Mouse (Mus musculus) limb, embryonic 14.5 days (tissue): ENCODE results near the gene Grid2ip. TPM values are rescaled to one million over a fixed set of nuclear protein-coding genes. Genes with fewer than 3 reads are reported as not detected.

Experiments
- ATAC-seq: fragments of 200-750 bp; cut with Nextera tagmentation; 2 replicates; pipeline ENCODE4 v1.8.0; 2017; ENCODE audit warnings: low read depth, moderate number of reproducible peaks, moderate TSS enrichment; ENCODE audit not compliant: low FRiP score
- DNase-seq: peaks from one replicate; pipeline ENCODE4 v3.0.0-alpha.2; 2015; ENCODE audit warnings: low spot score
- H3K27ac ChIP-seq: fragments of 300-500 bp; sonication (generic); replicated peaks from 2 replicates; pipeline ENCODE4 v1.5.1; 2014; ENCODE audit warnings: low read depth, mild to moderate bottlenecking, low read length, moderate library complexity, mixed read lengths
- H3K27me3 ChIP-seq: fragments of 300-500 bp; sonication (generic); 2 replicates; pipeline ENCODE4 v1.6.1; 2014; ENCODE audit warnings: low read length, mixed read lengths; ENCODE audit not compliant: control insufficient read depth, insufficient read depth
- H3K36me3 ChIP-seq: fragments of 300-500 bp; sonication (generic); 2 replicates; pipeline ENCODE4 v1.6.1; 2014; ENCODE audit warnings: mild to moderate bottlenecking, low read length, moderate library complexity, mixed read lengths; ENCODE audit not compliant: control insufficient read depth, insufficient read depth
- H3K4me1 ChIP-seq: fragments of 300-500 bp; sonication (generic); 2 replicates; pipeline ENCODE4 v1.6.1; 2014; ENCODE audit warnings: antibody characterized with exemption, low read length, mixed read lengths; ENCODE audit not compliant: control insufficient read depth, insufficient read depth
- H3K4me2 ChIP-seq: fragments of 300-500 bp; sonication (generic); replicated peaks from 2 replicates; pipeline ENCODE4 v1.6.1; 2014; ENCODE audit warnings: low read depth, mild to moderate bottlenecking, low read length, moderate library complexity; ENCODE audit not compliant: severe bottlenecking
- H3K4me3 ChIP-seq: fragments of 300-500 bp; sonication (generic); replicated peaks from 2 replicates; pipeline ENCODE4 v1.5.1; 2014; ENCODE audit warnings: low read length
- H3K9ac ChIP-seq: fragments of 300-500 bp; sonication (generic); 2 replicates; pipeline ENCODE4 v1.6.1; 2014; ENCODE audit warnings: mild to moderate bottlenecking, low read depth, low read length, moderate library complexity; ENCODE audit not compliant: severe bottlenecking
- H3K9me3 ChIP-seq: fragments of 300-500 bp; sonication (generic); 2 replicates; pipeline ENCODE4 v1.6.1; 2016; ENCODE audit warnings: low read length; ENCODE audit not compliant: control insufficient read depth
- POLR2A ChIP-seq: fragments of 200-500 bp; IDR thresholded peaks from 2 replicates; pipeline ENCODE4 v1.8.0; 2012; ENCODE audit warnings: inconsistent platforms, mild to moderate bottlenecking, moderate library complexity, borderline replicate concordance; ENCODE audit not compliant: insufficient read depth, insufficient read length; ENCODE audit errors: extremely low read depth
- WGBS: fragments of 180-500 bp; shearing (Covaris S2); extraction: QIAGEN DNeasy Blood & Tissue Kit; methylation state at CpG from one replicate; pipeline ENCODE4 v1.1.7; 2014; 5-methylcytosine and 5-hydroxymethylcytosine counted together
- polyA plus RNA-seq, 2 experiments: library from polyadenylated mRNA; depleted of rRNA in 1 of 2; stranded (reverse) in 1 of 2; unstranded in 1 of 2; fragments of >200 nt; fragmentation: Nextera tagmentation in 1 of 2; extraction: Ambion mirVana in 1 of 2; gene quantifications; 2 replicates each; pipeline versions ENCODE4 v1.2.1 to v1.2.3; 2012 to 2014

Grid2ip gene
- polyA plus RNA-seq, 2 experiments = 0.89 to 1.5 TPM

DNA sequence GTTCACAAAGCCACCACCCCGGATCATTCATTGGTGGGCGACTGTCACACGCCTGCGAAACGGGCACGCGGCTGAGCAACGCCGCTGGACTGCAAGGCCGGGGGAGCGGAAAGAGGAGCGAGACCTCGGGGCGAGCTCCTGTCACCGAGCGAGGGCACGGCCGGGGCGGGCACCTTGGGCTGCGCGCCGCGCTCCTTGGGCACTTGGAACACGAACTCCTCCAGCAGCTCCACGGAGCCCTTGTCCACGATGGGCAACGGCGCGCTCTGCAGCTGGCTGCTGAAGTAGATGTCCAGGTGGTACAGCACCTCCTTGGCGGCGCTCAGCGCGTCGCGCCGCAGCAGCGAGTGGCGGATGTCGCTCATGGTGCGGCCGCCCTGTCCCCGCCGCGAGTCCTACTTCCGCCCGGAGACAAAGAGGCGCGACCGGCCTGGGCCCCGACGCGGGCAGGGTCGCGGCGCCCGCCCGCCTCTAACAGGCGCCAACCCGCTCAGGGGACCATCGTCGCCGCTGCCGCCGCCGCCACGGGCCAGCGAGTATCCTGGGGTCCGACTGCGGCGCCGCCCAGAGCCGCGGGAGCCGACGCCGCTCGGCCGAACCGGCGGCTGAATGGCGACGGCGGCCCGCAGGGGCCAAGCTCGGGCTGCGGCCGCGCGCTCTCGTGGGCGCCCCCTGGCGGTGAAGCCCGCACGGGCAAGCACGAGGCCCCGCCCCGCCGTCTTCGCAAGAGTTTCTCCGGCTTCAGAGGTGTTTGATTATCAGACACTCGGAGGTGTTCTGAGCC is 42.2 kb upstream of the Grid2ip start, which contains the start of gene E130309D02Rik:
E130309D02Rik (minus strand) TSS at position 631 of the 784 bp plus-strand sequence.
- H3K4me3 ChIP-seq = peak within 1 kb of the TSS; percentile 88
- H3K4me1 ChIP-seq = peaks cover 10% of the 10 kb centered on the region
- TF ChIP-seq POLR2A = peak; percentile 82; the same call in 1 of the 2 replicates
- peak within 1 kb of the TSS; percentile 52 for H3K4me2 ChIP-seq
- H3K27me3 ChIP-seq = no peaks in the 10 kb centered on the region
- under 1% methylated on average over 84 of the region's 101 CpGs for WGBS
- peak; percentile 57 for DNase-seq
- peak; percentile 88 for ATAC-seq
- H3K9me3 ChIP-seq = no peaks in the 10 kb centered on the region
- H3K9ac ChIP-seq = peak within 1 kb of the TSS; percentile 93
- peak within 1 kb of the TSS; percentile 86 for H3K27ac ChIP-seq
- peaks cover 67% of the 10 kb centered on the region for H3K36me3 ChIP-seq

DNA sequence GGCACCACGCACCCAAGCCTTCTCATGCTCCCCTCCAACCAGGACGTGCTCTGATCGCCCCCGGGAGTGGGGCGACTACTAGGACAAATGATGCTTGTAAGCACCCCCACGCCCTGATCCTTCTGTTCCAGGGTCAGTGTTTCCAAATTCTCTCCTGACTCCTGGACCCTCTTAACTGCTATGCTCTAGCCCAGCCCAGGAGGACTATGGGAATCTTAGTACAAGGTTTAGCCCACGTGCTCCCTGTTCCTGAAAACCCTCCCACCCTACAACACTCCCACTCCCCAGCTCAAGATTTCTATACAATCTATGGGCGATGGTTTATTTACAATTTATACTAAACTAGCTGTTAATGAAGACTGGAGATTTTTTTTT is 41.6 kb upstream of the Grid2ip start:
- peak overlapping the region; percentile 52 for H3K4me2 ChIP-seq
- WGBS = 16% methylated on average over 8 of the region's 8 CpGs
- H3K9ac ChIP-seq = peak overlapping the region; percentile 93
- DNase-seq = no peak
- peak overlapping the region; percentile 88 for H3K4me3 ChIP-seq
- H3K27ac ChIP-seq = no peak overlapping the region
- peaks cover 67% of the 10 kb centered on the region for H3K36me3 ChIP-seq
- peaks cover 10% of the 10 kb centered on the region for H3K4me1 ChIP-seq
- ATAC-seq = peak; percentile 35; the same call in 1 of the 2 replicates
- H3K27me3 ChIP-seq = no peaks in the 10 kb centered on the region
- no peaks in the 10 kb centered on the region for H3K9me3 ChIP-seq
- no peak for TF ChIP-seq POLR2A

DNA sequence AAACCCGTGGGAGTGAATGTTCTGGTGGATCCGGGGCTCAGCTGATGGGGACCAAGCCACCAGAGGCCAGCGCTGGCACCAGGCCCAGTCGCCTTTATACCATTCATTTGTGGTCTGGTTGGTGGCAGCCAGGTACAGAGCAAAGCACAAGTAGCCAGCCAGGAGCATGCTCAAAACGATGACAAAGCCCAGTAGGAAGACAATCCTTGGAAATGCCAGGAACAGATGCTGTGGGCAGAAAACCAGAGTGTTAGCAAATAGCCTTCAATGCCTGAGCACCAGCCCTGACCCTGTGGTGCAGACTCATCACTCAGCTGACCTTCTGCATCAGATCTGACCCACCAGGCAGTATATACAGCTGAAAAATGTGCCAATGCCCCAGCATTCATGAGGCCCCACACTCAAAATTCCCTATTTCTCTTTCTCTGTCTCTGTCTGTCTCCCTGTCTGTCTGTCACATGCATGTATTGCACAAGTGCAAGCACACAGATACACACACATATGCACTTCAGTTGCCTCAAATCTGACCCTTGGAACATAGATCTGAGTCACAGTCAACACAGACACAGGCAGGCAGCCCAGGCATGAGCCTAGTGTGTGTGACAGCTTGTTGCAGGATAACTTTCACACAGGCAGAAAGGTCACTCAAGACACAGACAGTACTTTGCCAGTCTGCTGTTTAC is 40.4 kb upstream of the Grid2ip start:
- ATAC-seq (no peak), DNase-seq (no peak)
- H3K27ac ChIP-seq = no peak overlapping the region
- H3K36me3 ChIP-seq = peaks cover 64% of the 10 kb centered on the region
- H3K9me3 ChIP-seq = no peaks in the 10 kb centered on the region
- no peak overlapping the region for H3K4me3 ChIP-seq
- H3K27me3 ChIP-seq = no peaks in the 10 kb centered on the region
- H3K9ac ChIP-seq = no peak overlapping the region
- TF ChIP-seq POLR2A = no peak
- WGBS = 93% methylated on average over 5 of the region's 5 CpGs
- H3K4me1 ChIP-seq = peaks cover 10% of the 10 kb centered on the region
- no peak overlapping the region for H3K4me2 ChIP-seq

DNA sequence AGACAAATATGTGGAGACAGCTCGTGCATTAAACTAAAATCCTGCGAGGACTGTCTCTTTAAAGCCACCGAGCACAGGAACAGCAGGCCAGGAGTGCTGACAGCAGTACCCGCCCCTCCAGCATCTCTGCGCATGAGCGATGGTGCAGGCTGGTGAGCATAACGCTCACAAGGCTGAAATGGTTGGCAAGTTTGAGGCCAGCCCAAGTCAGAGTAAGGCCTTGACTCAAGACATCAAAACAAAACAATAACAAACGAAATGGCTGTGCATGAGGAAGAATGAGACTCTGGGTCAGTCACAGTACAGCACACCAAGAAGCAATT is 39.9 kb upstream of the Grid2ip start:
- Histone ChIP-seq H3K4me2 (no peak overlapping the region), H3K9me3 (no peaks in the 10 kb centered on the region), H3K9ac (no peak overlapping the region), H3K27ac (no peak overlapping the region), H3K27me3 (no peaks in the 10 kb centered on the region), H3K4me3 (no peak overlapping the region), H3K4me1 (peaks cover 10% of the 10 kb centered on the region), H3K36me3 (peaks cover 64% of the 10 kb centered on the region)
- TF ChIP-seq POLR2A = no peak
- DNase-seq (no peak), ATAC-seq (no peak)
- WGBS = 89% methylated on average over 8 of the region's 8 CpGs

DNA sequence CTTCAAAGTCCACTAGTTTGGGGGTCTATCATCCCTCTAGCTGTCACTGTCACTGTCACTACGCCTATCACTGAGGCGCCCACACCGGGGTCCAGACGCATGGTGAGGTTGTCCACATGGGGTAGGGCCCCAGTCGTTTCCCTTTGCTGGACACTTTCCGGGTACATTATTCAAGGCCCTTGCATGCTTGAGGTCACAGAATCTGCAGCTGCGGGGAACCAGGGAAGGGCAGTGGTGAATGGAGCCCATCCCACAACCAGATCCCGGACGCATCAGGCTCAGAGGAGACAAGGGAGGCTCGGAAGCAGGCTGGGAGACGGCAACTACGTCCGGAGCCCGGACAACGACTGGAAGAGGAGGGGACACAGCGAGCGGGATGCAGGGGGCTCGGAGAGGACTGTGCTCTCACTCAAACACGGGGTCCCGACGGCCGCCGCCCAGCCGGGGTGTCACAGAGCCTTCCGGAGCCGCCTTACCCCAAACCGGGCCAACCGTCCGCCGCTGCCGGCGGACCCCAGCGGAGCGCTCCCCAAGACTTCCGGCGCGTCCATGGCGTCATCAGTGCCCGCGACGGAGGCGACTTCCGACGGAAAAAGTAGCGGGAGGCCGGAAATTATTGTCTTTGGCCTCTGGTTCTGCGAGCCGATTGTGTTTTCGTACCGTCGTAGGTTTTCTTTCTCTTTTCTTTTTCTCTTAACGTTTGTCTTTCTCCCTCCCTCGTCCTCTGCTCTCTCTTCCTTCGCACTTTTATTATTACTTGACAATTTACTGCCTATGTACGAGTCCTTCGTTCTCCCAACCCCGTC is 28.2 kb upstream of the Grid2ip start, which contains the start of gene Zdhhc4:
Zdhhc4 (minus strand) TSS at position 567 of the 806 bp plus-strand sequence.
- Histone ChIP-seq H3K4me2 (peak within 1 kb of the TSS; percentile 80), H3K27ac (peak within 1 kb of the TSS; percentile 49; the same call in 1 of the 2 replicates), H3K4me1 (peaks cover 12% of the 10 kb centered on the region; the same call in 1 of the 2 replicates), H3K36me3 (peaks cover 32% of the 10 kb centered on the region), H3K9me3 (no peaks in the 10 kb centered on the region), H3K4me3 (peak within 1 kb of the TSS; percentile 94), H3K9ac (peak within 1 kb of the TSS; percentile 84), H3K27me3 (no peaks in the 10 kb centered on the region)
- TF ChIP-seq POLR2A = 0 out of 2 replicates have a peak, but pooled peaks have one; percentile 56
- ATAC-seq = peak; percentile 82
- DNase-seq = peak; percentile 89
- WGBS = under 1% methylated on average over 54 of the region's 57 CpGs
